Mouse (Mus musculus) effector memory CD4-positive, alpha-beta T cell, adult 5 months (primary cell): ENCODE results near the gene Klrk1. TPM values are rescaled to one million over a fixed set of nuclear protein-coding genes. Genes with fewer than 3 reads are reported as not detected.

ENCODE experiments used
- polyA plus RNA-seq: library from polyadenylated mRNA; unstranded; fragments of 100-300 nt; shearing (Covaris generic); gene quantifications from one replicate; pipeline ENCODE4 v1.2.1, GENCODE M21; 2017

Gene Klrk1
- 82.6 TPM for polyA plus RNA-seq

GRCm38 (mm10) chr6:129623735-129624134 lies at the start of gene Klrk1:
Gene Klrk1 (minus strand): TSS chr6:129623864.

GRCm38 (mm10) chr6:129660589-129660988 lies 36.9 kb upstream of the Klrk1 start, which contains the start of gene Klrc2:
Gene Klrc2 (minus strand): TSS chr6:129660689.

GRCm38 (mm10) chr6:129643237-129643636 lies 19.6 kb upstream of the Klrk1 start, which contains the start of gene Klrc3:
Gene Klrc3 (minus strand): TSS chr6:129643337.

GRCm38 (mm10) chr6:129591508-129591907 lies 32.2 kb downstream of the Klrk1 start, which contains the start of gene Klrd1:
Gene Klrd1 (plus strand): TSS chr6:129591782.

GRCm38 (mm10) chr6:129577605-129578004 lies 46.1 kb downstream of the Klrk1 start, which contains the start of gene Klre1:
Gene Klre1 (plus strand): TSS chr6:129577905.

Other genes starting within 250 kb of the Klrk1 start
- not detected for gene Clec12b, start 238.0 kb downstream of the Klrk1 start, polyA plus RNA-seq
- 0.09 TPM for gene Clec1b, start 226.6 kb downstream of the Klrk1 start, polyA plus RNA-seq
- gene Clec9a, start 215.0 kb downstream of the Klrk1 start, polyA plus RNA-seq, result not detected
- not detected for gene Clec1a, start 171.9 kb downstream of the Klrk1 start, polyA plus RNA-seq
- 0.10 TPM for gene Olr1, start 116.7 kb downstream of the Klrk1 start, polyA plus RNA-seq
- gene Tmem52b, start 111.3 kb downstream of the Klrk1 start, polyA plus RNA-seq, result not detected
- 33.1 TPM for gene Gabarapl1, start 90.7 kb downstream of the Klrk1 start, polyA plus RNA-seq
- 0.51 TPM for gene Klre1, start 46.0 kb downstream of the Klrk1 start, polyA plus RNA-seq
- 29.8 TPM for gene Klrd1, start 32.1 kb downstream of the Klrk1 start, polyA plus RNA-seq
- not detected for gene Klrc3, start 19.5 kb upstream of the Klrk1 start, polyA plus RNA-seq
- 5.6 TPM for gene Klrc2, start 36.8 kb upstream of the Klrk1 start, polyA plus RNA-seq
- gene Klrc1, start 55.1 kb upstream of the Klrk1 start, polyA plus RNA-seq, result 104 TPM
- not detected for gene Klri1, start 93.3 kb upstream of the Klrk1 start, polyA plus RNA-seq
- gene Klri2, start 116.6 kb upstream of the Klrk1 start, polyA plus RNA-seq, result 0.31 TPM
- not detected for gene Gm156, start 160.4 kb upstream of the Klrk1 start, polyA plus RNA-seq
- gene Gm17631, start 238.8 kb upstream of the Klrk1 start, polyA plus RNA-seq, result not detected